Mouse (Mus musculus) E14TG2a.4 (cell line): ENCODE measurements at regions not wholly inside any gene's neighbourhood (a gene's known extent, or its start where the extent isn't known, plus 50 kb on each side); places are given as distances from the start of the nearest gene placed in this dataset.

Experiments
- H3K27me3 ChIP-seq: 2 replicates; pipeline ENCODE4 v1.6.1; 2014; ENCODE audit warnings: low read length, control low read depth; ENCODE audit not compliant: insufficient read depth
- H3K36me3 ChIP-seq: 2 replicates; pipeline ENCODE4 v1.6.1; 2014; ENCODE audit warnings: low read length, control low read depth; ENCODE audit not compliant: insufficient read depth
- H3K4me1 ChIP-seq: replicated peaks from 2 replicates; pipeline ENCODE4 v1.6.1; 2014; ENCODE audit warnings: low read depth, low read length, control low read depth
- H3K4me3 ChIP-seq: replicated peaks from 2 replicates; pipeline ENCODE4 v1.5.1; 2014; ENCODE audit warnings: mild to moderate bottlenecking, low read length
- H3K9me3 ChIP-seq: 2 replicates; pipeline ENCODE4 v1.6.1; 2014; ENCODE audit warnings: low read length, control low read depth
- CTCF ChIP-seq: conservative IDR thresholded peaks from 2 replicates; pipeline ENCODE4 v1.5.1; 2014; ENCODE audit warnings: low read length
- NANOG ChIP-seq: IDR thresholded peaks from 2 replicates; pipeline ENCODE4 v1.6.1; 2014; ENCODE audit warnings: borderline replicate concordance, low read length, mixed read lengths
- POU5F1 ChIP-seq: IDR thresholded peaks from 2 replicates; pipeline ENCODE4 v1.6.1; 2014; ENCODE audit warnings: low read length, borderline replicate concordance

DNA sequence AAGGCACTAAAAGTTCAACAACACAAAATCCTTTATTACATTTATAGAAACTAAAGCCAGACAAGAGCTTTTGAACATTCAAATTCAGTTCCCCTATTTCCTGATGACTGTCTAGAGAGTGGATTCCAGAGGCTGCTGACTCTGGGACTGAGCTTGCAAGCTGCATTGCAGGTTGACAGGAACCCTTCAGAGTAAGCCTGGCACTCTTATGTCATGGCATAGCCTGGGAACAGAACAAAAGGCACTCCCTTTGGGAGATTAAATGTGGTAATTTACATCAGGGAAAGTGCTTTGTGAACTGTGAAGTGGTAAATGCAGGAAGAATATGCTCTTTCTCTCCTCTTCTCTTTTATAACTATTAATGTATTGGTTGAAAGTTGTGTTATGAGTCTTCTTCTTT, 847.3 kb downstream of the Bcl11a start:
- Histone ChIP-seq H3K4me3 (no peak overlapping the region), H3K27me3 (no peaks in the 10 kb centered on the region), H3K36me3 (no peaks in the 10 kb centered on the region), H3K9me3 (no peaks in the 10 kb centered on the region), H3K4me1 (no peaks in the 10 kb centered on the region)
- TF ChIP-seq NANOG = no peak
- TF ChIP-seq CTCF = no peak
- TF ChIP-seq POU5F1 = no peak

DNA sequence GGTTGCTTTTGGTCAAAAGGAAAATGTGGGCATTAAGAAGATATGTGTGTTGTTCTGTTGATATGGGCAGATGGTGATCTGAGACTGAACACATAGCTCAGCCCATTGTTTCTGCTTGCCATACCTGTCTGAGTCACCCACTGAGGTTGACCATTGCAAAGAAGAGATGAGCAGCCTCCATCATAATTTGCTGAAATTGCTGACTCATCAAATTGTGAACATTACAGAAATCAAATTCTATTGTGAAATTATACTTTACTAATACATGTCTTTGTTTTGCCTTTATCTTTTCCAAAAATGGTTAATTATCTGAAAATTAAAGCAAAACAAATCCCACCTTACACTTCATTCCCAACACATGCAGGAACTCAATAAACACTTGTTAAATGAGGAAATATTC, 865.8 kb downstream of the Bcl11a start:
- H3K4me1 ChIP-seq = no peaks in the 10 kb centered on the region
- no peaks in the 10 kb centered on the region for H3K36me3 ChIP-seq
- no peak for TF ChIP-seq NANOG
- no peak for TF ChIP-seq CTCF
- no peak for TF ChIP-seq POU5F1
- no peaks in the 10 kb centered on the region for H3K9me3 ChIP-seq
- H3K4me3 ChIP-seq = no peak overlapping the region
- H3K27me3 ChIP-seq = no peaks in the 10 kb centered on the region

- Histone ChIP-seq H3K27me3 (no peaks in the 10 kb centered on the region), H3K4me1 (0 out of 2 replicates have a peak, but pooled peaks cover 3% of the 10 kb centered on the region), H3K4me3 (no peak overlapping the region), H3K9me3 (peaks cover 32% of the 10 kb centered on the region), H3K36me3 (no peaks in the 10 kb centered on the region)
- TF ChIP-seq POU5F1 = no peak
- TF ChIP-seq NANOG = no peak
- TF ChIP-seq CTCF = no peak
Observed at GRCm38 (mm10) chr11:24951161-24951560, 873.3 kb downstream of the Bcl11a start.

DNA sequence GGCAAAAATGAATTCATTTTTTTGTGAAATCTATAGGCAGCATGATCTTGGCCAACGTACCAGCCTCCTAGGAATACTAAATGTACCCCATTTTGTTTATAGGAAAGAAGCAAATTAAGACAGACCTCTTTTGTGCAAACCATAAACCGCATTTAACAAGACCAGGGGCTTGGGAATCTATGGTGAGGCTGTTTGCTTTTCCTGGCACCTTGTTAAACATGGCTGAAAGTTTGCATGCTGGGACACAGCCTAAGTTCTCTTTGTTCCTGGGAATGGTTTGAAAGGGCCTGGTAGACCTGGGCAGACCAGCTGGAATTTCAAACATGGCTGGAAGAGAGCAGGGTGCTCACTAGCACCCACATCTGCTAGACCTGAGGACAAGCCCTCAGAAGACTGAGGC, 894.5 kb downstream of the Bcl11a start:
- no peak for TF ChIP-seq POU5F1
- TF ChIP-seq CTCF = no peak
- no peak for TF ChIP-seq NANOG
- H3K36me3 ChIP-seq = no peaks in the 10 kb centered on the region
- no peaks in the 10 kb centered on the region for H3K9me3 ChIP-seq
- H3K4me1 ChIP-seq = no peaks in the 10 kb centered on the region
- H3K4me3 ChIP-seq = no peak overlapping the region
- no peaks in the 10 kb centered on the region for H3K27me3 ChIP-seq

- no peaks in the 10 kb centered on the region for H3K4me1 ChIP-seq
- H3K27me3 ChIP-seq = no peaks in the 10 kb centered on the region
- no peak overlapping the region for H3K4me3 ChIP-seq
- H3K9me3 ChIP-seq = no peaks in the 10 kb centered on the region
- no peaks in the 10 kb centered on the region for H3K36me3 ChIP-seq
- TF ChIP-seq CTCF (no peak), POU5F1 (no peak), NANOG (no peak)
Observed at GRCm38 (mm10) chr11:24980193-24980665, 902.4 kb downstream of the Bcl11a start.

GRCm38 (mm10) chr11:24983060-24983629, 905.3 kb downstream of the Bcl11a start:
- no peak overlapping the region for H3K4me3 ChIP-seq
- H3K4me1 ChIP-seq = no peaks in the 10 kb centered on the region
- TF ChIP-seq CTCF (no peak), POU5F1 (no peak), NANOG (no peak)
- no peaks in the 10 kb centered on the region for H3K36me3 ChIP-seq
- H3K27me3 ChIP-seq = no peaks in the 10 kb centered on the region
- no peaks in the 10 kb centered on the region for H3K9me3 ChIP-seq

DNA sequence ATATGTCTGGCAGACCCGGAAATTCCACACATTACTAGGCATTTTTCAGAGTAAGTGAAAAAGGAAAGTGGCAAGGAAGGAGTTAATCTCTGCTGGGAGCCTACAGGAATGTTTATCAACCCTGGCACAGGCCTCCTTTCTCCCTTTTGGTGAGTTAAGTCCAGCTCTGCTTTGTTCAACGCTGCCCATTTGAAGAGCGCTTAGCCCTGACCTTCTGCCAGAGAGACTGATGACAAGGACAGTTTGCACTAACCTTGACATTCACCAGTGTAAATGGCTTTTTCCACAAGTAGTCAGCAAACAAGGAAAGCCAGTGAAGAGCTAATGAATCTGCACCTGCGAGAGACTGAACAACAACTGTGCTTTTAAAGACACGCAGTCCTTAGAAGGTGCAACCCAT, 927.6 kb downstream of the Bcl11a start:
- no peaks in the 10 kb centered on the region for H3K27me3 ChIP-seq
- H3K36me3 ChIP-seq = no peaks in the 10 kb centered on the region
- H3K4me3 ChIP-seq = no peak overlapping the region
- no peaks in the 10 kb centered on the region for H3K9me3 ChIP-seq
- no peaks in the 10 kb centered on the region for H3K4me1 ChIP-seq
- TF ChIP-seq POU5F1 = no peak
- no peak for TF ChIP-seq NANOG
- TF ChIP-seq CTCF = no peak

GRCm38 (mm10) chr11:25026786-25027185, 948.9 kb downstream of the Bcl11a start:
- TF ChIP-seq CTCF = no peak
- TF ChIP-seq NANOG = no peak
- no peak for TF ChIP-seq POU5F1
- Histone ChIP-seq H3K9me3 (no peaks in the 10 kb centered on the region), H3K4me1 (no peaks in the 10 kb centered on the region), H3K36me3 (no peaks in the 10 kb centered on the region), H3K27me3 (no peaks in the 10 kb centered on the region), H3K4me3 (no peak overlapping the region)

GRCm38 (mm10) chr11:25040983-25041382, 963.1 kb downstream of the Bcl11a start:
- no peaks in the 10 kb centered on the region for H3K36me3 ChIP-seq
- H3K4me1 ChIP-seq = no peaks in the 10 kb centered on the region
- TF ChIP-seq NANOG (no peak), POU5F1 (no peak), CTCF (no peak)
- H3K4me3 ChIP-seq = no peak overlapping the region
- no peaks in the 10 kb centered on the region for H3K27me3 ChIP-seq
- H3K9me3 ChIP-seq = peaks cover 40% of the 10 kb centered on the region
